Mouse (Mus musculus) mouse embryonic stem cell (cell line): ENCODE measurements around the gene Vps41.

Experiments used
- in situ Hi-C, 2 experiments: fragments of 300-500 bp; cut with MboI; formaldehyde crosslinking; loops; 1 replicate in 1 of 2; 3 replicates in 1 of 2; pipeline ENCODE4 v1.14.3; 2019 to 2020; ENCODE audit warnings: low sequenced_read_pairs in 2 of 2, low pct_unique_long_range_greater_than_20kb in 1 of 2, mixed read lengths in 1 of 2; ENCODE audit not compliant: unreplicated experiment in 1 of 2

Vps41 gene

DNA sequence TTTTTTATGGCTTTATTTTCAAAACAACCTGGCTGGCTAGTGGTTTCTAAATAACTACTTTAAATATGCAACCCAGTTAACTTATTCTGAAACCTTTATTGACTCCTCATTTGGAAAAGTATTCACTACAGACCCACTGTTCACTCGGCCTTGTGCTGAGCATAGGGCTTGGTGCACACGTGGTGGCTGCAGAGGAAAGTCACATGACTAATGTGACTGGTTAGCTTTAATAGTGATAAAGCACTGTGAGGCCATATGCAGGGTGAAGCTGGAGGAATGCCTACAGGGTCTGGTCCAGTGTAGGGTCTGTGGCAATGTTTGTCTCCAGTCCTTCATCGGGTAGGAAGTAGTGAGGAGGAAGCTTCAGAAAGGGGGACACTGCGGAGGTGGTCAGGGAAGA is 134.1 kb downstream of the Vps41 start:
- in situ Hi-C loops: no loop called here

DNA sequence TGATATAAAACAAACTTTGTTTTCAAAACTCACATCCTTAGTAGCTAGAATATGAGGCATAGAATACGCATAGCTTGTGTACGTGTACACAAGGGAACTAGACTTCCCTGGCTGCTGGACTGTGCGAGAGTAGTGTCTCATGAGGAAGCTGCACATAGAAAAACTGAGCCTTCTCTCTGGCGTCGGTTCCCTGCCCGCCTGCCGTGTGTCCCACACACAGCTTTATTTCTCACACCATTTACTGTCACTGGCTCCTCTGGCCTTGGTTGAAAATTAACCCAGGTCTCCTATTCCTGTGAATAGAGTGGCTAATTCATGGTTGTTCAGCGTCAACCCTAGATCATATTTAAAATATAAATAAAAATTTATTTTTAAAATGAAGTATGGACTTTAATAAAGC is 135.6 kb downstream of the Vps41 start:
- in situ Hi-C loops: no loop called here

DNA sequence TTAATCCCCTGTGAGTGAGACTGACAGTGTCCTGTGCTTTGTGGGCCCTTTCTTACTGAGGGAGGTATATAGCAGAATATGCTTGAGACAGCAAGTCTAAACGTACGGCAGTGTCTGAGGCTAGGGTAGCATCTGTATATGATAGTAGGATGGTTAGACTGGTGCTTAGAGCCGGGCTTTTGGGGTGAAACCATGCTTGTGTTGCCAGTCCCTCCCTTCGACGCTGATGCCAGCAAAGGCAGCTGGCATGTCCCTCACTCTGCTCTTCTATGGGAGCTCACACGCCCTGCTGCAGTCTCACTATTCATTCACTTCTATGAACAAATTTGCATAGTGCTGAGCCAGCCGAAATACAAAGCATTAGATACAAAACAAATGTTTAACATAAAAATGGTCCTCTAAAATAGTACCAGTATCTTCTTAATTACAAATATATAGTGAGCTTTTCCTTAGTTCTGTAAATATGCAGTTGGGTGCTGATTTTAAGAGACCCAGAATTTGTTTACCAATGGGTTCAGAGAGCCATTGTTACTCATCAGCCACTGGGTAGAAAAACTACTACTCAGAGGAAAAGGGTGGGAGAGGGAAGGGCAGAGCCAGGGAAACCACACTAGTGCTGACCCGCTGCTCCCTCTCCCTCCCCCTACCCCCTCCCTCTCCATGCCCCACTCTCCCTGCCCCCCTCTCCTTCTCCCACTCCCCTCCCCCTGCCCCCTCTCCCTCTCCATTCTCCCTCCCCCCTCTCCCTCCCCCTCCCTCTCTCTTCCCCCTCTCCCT is 139.1 kb downstream of the Vps41 start:
- in situ Hi-C loops: no loop called here

DNA sequence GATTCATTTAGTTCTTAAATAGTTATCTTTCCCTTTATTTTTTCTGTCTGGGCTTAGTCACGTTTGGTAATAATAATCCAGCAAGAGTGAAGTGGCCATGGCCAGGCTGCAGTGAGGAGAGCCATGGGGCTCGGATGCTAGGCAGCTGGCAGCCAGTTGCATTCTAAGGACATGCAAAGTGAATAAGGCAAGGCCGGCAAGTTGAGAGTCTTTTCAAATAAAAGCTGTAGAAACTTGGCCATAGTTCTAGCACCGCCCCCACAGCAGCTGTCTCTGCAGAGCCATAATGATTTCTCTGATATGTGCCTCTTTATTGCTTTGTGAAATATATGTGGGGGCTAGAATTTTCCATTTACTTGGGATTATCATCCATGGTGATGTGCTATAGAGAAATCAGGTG is 141.1 kb downstream of the Vps41 start:
- in situ Hi-C loops: no loop called here

DNA sequence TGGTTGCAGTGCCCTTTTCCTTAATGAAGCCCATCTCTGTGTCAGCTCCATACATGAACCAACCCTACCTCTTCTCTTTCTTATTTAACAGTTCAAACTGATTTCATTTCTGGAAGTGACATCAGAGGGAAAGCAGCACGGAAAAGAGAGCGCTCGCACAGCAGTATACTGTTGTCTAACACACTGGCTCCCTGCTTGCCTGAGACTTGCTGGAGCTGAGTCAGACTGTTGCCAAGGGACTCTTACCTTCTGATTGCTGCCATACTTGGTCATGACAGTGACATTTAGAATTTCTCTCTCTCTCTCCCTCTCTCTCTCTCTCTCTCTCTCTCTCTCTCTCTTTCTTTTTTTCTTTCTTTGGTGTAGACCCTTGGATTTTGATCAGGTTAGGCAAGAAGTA is 142.3 kb downstream of the Vps41 start:
- in situ Hi-C loops: no loop called here

DNA sequence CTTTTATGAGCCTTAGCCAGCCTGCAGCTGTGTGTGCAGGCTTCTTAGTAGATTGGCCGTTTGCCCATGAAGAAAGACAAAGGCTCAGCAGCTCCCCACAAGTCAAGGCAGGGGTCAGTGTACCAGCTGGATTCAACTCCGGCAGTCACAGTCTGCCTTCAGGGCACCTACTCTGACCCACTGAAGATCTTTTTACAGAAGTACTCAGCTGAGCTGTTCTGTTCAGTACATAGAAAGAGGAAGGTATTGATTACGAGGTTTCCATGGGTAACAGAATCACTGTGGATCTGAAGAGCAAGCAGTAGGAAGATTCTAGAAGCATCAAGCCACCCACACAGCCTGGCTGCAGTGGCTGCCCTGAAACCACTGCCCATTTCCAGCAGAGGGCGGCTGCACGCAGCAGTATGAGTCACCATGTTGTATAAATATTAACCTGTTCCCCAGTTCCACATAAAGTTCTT is 151.0 kb downstream of the Vps41 start:
- in situ Hi-C loops: no loop called here

DNA sequence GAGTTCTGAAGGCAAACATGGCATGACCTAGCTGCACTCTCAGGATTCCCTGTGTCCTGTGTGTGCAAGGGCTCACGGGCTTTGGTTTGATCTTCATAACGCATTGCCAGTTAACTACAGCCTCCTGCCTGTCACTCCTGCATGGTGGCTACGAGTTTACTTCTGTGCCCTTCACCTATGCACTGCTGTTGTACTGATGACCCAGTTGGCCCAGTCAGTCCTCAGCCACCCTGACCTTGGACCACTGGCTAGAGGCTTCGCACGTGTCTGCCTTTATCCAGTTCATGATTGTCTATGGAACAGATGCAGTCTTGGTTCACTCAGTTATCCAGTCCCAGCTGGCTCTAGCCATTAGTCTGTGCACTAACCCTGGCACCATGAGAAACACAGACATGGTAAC is 151.7 kb downstream of the Vps41 start:
- in situ Hi-C loops: no loop called here

DNA sequence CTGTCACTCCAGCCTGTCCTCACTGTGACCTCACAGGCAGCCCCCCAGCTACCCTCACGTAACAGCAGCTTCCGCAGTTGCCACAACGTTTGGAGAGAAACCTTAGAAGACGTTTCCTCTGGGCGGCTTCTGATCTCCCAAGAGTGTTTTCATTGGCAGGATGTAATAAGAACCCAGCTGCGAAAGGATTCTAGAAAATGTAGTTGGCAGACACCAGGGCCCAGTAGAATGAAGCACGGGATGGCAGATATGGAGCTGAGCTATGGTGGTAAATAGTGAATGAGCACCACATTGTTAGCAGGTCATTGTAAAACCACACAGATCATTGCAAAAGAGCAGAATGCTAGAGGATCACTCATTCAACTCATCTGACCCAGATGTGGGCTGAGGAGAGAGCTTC is 158.2 kb downstream of the Vps41 start:
- in situ Hi-C loops: no loop called here

DNA sequence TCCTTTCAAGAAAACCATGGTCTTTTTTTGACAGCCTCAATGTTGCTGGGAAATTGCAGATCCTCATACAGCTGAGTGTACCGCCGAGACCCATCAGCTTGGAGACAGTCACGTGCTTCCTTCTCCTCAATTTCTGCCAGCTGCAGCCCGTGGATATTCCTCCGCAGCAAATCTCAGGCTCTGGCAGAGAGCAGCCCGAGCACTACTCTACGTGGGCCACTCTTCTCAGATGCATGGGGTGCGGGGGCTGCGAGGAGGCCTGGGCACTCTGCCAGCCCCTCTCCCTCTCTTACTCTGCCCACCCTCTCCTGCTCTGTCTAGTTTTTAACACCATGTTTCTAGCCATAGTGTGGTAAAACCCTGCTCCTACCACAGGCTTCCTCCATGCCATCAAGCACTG is 175.8 kb downstream of the Vps41 start:
- in situ Hi-C loops: no loop called here

DNA sequence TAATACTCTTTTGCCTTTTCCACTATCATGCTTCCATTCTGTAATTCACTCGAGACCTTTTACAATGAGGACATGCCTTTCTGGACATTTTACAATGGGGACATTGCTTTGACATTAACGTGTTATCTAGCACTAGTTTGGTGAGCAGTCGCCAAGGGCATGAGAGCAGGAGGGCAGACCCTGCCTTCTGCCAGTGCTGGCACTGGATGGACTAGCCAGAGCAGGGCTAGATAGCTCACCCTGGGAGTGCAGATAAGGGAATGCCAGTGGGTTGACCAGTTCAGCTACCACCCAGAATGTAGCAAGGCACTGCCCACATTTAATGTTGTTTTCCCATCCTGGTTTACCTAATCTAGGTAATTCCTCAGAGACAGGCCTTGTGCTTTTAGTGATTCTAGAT is 179.7 kb downstream of the Vps41 start:
- in situ Hi-C loops: no loop called here

DNA sequence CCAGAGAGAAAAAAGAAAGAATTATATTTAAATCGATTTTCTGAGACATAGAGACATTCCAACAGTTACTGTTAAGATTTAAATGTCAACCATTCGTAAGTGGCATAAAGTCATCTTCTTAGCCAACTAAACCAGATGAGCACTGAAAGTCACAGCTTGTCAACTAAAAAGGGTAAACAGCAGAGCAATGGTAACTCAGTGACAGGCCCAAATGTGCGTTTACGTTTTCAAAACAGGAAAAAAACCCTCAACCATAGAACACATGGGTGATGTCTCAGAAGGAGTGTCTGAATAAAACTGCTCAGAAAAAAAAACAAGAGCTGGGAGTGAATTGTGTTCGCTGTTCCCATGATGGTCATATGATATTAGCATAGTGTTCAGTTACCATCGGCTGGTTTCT is 186.5 kb downstream of the Vps41 start:
- in situ Hi-C loops: no loop called here

DNA sequence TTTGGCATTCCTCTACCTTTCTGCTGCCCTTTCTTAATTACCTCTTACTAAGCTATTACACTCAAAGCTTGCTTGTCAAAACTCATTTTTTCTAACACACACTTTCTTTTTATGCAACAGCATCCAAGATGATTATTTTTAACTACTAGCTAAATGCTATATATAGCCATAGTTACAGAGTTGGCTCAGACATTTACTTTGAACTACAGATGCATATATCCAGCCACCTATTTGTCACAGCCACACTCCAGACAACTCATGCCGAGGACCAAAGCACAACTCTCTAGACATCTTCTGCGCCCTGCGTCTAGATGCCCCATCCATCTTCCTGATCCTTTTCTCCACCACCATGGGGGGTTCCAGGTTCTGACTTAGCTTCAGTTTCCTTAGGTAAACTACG is 197.7 kb downstream of the Vps41 start:
- in situ Hi-C loops: no loop called here
